Mouse (Mus musculus): ENCODE results near the gene Rccd1.

DNA sequence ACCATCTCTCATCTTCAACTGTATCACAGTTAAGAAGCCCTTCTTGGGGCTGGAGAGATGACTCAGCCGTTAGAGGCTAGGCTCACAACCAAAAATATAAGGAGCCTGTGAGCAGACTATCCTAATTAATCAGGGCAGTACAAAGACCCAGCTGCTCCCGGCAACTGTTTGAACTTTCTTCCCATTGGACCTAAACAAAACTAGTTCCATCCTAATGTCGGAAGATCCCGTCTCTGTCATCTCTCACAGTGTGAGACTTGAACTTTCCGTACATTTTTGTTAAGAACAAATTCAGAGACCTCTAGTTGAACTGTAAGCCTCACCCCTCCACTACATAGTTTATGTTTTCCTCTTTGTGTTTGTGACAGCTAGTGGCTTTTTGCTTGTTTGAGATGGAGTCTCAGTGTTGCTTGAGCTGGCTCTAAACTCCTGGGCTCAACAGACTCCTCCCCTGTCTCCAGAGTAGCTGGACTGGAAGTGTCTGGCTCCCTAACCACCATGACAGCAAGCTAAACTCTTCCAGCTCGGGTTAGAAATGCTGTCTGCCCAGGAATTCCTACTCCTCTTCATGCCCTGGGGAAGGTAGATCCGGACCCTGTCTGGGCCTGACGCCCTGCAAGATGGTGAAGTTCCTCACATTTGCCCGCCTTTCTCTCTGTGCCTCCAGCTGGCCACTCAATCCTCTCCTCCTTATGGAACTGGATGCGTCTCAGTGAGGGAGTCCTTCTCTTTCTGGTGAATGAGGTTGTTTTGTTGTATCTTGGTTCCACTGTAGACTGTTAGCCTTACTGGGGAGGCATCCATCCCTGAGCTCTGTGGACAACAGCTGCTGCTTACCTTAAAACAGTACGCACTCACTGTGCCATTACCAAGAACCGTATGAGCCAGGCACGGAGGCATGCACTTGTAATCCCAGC, 23.7 kb upstream of the Rccd1 start:
- no peak for TF ChIP-seq CTCF (conservative IDR thresholded peaks at IDR 0.05; ENCODE audit: low read length)
- TF ChIP-seq NANOG (IDR thresholded peaks at IDR 0.05; ENCODE audit: borderline replicate concordance, low read length), result no peak
- TF ChIP-seq POU5F1 (IDR thresholded peaks at IDR 0.05; ENCODE audit: borderline replicate concordance, low read length), result no peak

Data from E14TG2a.4 (cell line).